Mouse (Mus musculus) thymus, postnatal 36 days (tissue): ENCODE results near the gene Fbxl17.

Experiments
- DNase-seq, 2 experiments: peaks; one replicate each; pipeline ENCODE4 v3.0.0; 2022; ENCODE audit warnings: mixed read lengths in 2 of 2

Gene Fbxl17

GRCm38 (mm10) chr17:63326227-63326626, 173.6 kb downstream of the Fbxl17 start:
- DNase-seq: no peak

- DNase-seq: no peak
Observed at GRCm38 (mm10) chr17:63324672-63325071, 175.1 kb downstream of the Fbxl17 start.

DNA sequence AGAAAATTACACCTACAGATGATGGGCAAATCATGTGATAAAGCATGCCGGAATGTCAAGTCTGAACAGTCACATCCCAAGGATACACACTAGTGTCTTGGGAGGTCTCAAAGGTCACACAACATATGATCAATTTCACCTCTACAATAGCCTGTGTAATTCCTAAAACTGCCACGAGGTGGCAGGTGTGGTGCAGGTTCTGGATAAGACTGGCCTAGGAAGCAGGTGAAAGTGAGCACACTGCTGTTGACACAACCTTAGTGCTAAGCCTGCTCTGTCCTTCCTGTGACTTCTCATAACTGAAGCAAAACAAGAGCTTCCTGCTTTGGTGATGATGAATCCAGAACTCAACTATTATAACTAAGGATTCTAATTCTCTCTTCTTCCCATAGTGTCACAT, 175.8 kb downstream of the Fbxl17 start:
- DNase-seq: peak; percentile 62 to 72

DNA sequence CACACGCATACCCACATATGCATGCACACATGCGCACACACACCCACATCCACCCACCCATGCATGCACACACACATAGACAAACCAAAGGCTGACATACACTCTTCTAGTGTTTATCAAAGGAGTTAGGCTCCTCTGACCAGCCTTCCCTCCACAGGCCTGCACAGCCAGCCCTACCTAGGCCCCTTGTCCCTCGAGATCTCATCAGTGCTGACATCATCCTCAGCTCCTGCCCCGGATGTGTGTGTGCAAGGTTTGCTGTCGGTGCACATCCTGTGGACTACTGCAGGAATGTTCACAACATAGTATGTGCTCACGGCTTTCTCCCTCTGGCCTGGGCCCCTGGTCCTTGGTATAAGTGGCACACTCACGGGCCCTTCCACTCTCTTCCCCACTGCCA, 177.0 kb downstream of the Fbxl17 start:
- DNase-seq: no peak

GRCm38 (mm10) chr17:63321290-63321689, 178.5 kb downstream of the Fbxl17 start:
- DNase-seq: no peak

DNA sequence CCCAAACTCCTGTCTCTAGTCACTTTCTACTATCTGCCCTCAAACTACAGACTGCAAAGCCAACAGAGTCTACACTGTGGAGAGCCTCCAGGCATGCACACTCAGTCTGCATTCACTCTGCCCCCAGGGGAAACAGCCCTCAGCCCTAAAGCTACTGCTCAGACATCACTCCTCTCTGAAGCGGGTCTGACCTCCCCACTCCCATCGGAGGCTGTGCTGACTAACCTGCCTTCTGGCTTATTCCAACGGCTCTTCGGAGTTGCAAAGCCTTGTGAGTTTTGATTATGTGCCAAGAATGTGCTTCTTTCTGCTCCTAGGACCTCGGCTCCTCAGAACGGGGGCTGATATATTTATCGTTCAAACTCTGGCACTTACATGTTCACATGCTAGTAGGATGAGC, 182.3 kb downstream of the Fbxl17 start:
- DNase-seq: no peak

DNA sequence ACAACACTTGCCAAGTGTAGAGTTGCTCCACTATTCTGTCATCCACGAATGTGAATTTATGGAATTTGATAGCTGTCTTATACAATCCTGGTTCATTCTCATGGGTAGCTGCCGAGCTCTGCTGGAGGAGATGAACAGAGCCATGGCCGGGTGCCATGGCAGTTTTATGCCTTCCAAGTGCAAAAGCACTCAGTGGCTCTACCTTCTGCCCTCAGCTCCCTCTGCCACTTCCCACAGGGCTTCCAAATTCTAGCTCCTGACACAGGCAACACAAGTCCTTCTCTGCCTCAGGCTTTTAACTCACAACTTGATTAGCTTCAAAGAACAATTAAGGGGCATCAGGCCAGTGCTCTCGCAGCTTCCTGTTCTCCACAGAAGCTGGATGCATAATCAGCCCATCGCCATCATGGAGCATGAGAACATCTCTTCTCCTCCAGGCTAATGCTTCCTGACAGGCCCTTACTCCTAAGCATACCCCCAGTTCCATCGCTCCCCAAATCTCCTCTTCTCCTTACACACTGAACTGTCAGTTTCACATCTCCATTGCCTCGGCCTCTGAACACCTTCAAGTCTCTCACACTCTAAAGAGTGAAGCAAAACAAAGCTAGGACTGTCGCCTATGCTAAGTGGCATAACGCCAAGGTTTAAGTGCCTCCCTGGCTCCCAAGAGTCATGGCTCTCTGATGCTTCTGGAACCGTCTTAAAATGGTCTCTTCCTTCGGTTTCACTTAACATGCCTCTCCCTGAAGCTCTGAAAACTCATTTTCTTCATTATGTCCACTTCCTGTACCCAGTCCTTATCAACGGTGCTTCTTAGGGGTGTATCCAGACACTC, 184.0 kb downstream of the Fbxl17 start:
- DNase-seq: no peak

- DNase-seq: no peak
Observed at GRCm38 (mm10) chr17:63312804-63313203, 187.0 kb downstream of the Fbxl17 start.

DNA sequence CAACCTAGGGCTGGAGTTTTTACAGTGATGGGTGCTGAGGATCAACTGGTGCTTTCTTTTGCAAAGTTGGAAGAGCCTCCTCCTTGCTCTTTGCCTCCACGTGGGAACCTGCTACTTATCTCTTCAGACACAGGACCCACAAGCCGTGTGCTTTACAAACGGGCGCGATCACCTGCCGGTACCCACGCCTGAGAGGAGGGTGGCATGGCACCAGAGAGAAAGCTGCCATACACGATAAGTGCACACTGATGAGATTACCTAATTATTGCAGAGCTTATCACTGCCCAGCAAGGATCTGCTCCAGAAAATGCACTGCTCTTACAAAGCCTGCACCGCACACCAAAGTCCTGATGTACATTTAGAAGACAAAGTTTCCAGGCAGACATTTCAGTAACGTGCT, 187.5 kb downstream of the Fbxl17 start:
- no peak for DNase-seq

DNA sequence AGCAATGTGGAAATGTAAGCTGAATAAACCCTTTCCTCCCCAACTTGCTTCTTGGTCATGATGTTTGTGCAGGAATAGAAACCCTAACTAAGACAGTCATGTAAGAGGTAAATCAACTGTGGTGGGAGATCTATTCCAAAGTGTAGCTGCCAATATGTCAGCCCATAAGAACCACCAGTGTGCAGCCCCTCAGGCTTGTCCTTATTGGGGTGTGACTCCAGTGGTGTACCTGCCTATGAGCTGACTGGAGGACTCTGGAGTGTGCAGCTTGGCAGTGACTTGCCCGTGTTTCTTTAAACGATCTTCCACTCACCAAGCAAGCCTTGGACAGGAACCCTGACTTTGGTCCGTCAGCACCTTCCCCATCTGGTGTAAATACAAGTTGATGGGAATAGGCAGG, 188.2 kb downstream of the Fbxl17 start:
- no peak for DNase-seq

DNA sequence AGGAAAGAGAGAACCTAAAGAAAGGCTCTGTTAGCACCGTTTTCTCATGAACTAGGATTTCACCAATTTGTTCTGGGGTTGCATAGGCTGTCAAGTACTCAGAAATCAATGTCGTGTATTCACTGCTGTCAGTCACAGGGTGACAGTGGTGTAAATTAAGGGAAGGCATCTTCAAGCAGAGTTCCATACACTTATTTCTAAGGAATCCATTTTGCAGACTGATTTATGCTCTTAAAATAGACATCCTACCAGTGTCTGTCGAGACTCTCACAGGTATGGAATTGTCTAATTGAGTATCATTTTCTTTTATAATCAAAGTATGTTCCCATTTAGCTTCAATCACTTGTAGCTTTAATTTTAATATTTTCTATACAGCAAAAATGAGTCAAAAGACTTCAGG, 189.8 kb downstream of the Fbxl17 start:
- no peak for DNase-seq

DNA sequence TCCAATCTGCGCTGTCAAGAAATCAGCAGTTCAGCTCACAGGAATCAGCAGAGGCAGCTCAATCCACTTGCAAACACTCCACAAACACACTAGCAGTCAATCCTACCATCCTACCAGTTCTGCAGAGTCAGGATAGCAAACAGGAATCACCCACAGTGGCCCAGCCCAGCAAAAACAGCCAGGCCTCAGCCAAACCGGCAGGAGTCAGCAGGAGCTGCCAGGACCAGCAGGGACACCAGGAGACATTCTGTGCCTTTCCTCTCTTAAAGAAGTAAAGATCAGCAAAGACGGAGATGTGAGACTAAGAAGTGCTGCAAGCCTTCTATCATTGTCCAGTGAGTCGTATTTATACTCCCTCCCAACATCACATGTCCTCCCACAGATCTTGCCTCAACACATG, 196.0 kb downstream of the Fbxl17 start:
- no peak for DNase-seq

DNA sequence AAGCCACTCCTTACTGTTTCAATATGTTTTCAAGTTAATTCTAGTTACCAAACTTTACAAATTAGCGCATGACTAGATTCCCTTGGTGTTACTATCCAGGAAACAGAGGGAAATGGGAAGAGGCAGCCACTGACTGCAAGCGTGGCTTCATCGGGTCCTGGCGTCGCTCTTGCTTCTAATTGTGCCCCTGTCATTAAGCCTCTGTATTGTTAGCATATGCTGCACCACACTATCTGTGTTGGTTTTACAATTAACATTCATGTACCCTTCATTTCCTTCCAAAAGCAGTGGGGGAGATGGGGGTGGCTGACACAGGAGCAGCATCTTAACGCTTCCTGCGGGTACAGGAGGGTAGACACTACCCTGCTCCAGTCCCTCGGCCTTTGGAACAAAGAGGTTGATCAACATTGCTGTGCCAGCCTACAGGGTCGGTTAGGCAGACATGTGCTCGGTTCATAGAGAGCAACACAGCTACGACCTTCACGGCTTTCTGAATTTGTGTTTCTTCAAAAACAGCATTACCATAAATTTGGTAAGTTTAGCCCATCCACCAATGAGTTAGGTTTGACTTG, 197.9 kb downstream of the Fbxl17 start:
- DNase-seq: no peak

DNA sequence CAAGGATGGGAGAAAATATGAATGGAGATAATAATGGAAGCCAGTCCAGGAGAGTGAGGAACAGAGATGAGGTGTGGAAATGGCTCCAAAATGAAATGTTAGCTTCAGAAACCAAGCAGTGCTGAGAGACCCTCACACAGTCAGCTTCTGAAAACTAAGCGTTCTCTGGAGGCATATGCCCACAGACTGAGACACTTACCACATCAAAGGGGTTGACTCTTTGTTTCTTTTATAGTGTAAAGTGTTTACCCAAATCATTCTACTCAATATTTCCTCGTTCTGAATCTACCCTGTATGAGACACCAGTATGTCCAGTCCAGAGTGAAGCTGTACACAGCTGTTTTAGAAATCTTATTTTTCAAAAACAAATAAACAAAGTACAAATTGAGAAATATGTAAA, 204.3 kb downstream of the Fbxl17 start:
- DNase-seq: no peak

GRCm38 (mm10) chr17:63294961-63295360, 204.9 kb downstream of the Fbxl17 start:
- no peak for DNase-seq

- no peak for DNase-seq
Observed at GRCm38 (mm10) chr17:63293979-63294378, 205.8 kb downstream of the Fbxl17 start.

DNA sequence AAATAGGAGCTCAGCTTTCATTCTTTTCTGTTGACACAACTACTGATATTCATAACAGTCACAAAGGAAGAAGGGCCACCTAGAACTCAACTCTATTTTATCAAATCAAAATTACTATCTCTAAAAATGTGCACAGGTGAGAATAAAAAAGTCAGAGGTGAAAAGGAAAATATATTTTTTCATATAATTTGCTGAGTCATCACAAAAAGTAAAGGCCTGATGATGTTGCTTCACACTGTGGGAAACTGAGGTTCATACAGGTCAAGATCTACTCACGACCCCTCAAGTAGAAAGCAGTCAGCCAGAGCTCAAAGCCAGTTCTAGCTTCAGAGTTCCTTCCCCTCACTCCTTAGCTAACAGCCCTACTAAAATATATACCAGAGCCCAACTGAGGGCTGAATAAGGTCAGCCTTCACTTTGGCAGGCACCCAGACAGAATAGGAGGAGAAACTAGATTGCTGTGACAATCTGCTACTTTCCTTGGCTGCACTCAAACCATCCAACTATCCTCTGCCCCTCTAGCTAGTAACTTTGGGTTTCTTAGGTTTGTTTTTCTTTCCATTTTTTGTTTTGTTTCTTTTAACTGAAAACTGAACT, 210.4 kb downstream of the Fbxl17 start:
- no peak for DNase-seq

DNA sequence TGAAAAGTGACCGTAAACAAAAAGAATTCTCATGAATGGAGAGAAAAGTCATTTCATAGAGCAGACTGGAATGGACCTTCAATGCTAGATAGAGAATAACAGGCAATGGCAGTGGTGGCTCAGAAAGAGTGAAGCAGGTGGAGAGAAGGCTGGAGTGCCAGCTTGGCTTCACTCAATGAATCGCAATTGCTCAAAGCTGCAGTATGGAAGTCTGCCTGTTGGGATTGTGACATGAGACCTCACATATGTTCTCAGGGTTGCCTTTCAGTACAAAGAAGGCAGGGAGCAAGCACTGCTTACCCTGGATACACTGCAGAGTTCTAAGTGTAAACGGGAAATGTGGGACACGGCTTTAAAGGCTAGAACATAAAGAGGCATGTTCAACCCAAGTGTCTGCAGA, 211.0 kb downstream of the Fbxl17 start:
- no peak for DNase-seq

DNA sequence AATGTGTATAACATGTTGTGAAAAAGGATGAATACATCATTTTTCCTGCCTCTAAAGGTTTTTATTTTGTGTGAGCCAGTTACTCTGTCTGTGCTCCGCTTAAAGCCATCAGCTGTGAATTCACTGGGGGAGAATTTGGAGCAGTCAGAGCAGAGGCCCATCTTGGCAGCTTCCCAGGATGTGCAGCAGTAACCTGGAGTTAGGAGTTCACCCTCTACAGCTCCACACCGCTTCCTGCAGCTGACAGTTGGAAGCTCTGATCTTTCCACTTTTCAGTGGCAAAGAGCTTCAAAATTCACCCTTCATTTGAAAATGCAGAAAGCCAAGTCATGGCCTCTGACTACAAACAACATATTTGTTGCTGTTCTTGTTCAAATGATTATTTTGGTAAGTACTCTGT, 212.4 kb downstream of the Fbxl17 start:
- no peak for DNase-seq

DNA sequence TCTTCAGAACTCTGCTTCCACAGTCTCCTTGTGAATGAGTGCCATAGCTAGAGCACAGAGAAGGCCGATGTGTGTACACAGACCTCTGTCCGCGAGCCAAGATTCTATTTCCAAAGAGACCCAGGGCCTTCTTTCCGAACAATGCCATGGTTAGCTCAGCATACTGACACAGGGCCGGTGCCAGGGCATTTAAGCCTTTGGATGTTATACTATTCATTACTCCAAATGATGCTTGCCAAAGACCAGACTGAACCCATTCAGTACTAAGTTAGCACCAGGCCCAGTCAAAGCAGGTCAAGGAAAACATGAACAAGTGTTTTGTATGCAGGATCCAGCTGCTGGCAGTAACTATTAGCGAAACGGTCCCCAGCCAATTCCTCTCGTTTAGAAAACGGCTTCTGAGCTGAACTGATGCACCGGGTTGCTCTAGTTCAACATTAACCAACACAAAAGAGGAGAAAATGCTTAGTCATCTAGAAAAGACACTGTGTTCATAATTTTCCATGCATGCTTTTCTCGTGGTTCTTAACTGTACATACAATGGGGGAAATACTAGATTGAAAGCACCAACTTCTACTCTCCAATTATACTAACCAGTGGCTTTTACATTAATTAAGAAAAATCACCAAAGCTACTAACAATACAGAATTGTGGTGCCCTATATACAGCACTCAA, 214.4 kb downstream of the Fbxl17 start:
- no peak for DNase-seq

DNA sequence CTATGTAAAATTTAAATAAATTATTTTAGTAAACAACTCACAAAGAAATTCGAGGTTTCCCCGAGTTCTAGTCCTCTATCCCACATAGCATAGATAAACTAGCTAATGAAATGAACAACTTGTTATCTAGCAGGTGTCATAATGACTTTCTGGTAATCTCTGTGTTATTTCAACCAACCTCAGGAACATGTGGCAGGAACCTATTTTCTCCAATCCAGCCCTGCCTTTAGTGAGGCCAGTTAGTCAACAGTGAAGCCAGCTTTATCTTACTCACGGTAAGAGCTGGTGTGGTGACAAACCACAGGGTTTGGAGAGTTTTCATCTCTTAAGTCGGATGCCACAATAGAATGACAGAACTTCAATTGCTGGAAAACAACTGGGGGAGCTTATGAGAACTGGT, 215.7 kb downstream of the Fbxl17 start:
- DNase-seq: no peak

DNA sequence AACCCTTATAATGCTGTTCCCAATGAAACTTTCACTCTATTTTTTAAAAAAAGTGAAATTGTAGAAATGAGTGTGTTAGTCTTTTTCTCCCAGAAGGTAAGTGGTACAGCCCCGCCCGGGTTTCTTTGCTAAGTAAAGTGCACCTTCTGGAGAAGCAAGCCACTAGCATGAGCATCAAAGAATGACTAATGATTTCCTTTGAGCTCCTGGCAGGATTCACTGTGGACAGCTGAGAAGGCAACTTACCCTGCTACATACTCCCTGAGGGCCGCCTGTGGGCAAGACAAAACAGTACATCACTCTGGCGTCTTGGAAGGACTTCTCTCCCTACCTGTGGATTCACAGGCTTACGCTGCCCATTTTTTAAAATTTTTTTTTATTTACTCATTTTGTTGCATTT, 217.8 kb downstream of the Fbxl17 start:
- no peak for DNase-seq

DNA sequence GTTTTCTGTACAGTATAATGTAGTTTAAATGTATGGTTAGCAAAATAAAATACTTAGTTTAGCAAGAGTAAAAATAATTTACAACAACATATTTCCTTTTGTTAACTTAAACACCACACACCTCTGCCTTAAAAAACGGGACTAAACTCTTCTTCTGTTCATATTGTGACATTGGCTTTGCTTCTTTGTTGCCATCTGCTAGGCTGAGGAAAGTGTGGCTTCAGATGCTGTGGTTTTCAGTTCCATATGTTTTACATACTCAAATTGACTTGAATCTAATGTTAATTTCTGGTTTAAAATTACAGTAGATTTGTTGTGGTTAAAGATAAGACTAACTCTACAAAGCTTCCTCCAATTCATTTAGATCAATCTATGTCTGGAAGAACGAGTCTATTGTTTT, 218.8 kb downstream of the Fbxl17 start:
- no peak for DNase-seq

DNA sequence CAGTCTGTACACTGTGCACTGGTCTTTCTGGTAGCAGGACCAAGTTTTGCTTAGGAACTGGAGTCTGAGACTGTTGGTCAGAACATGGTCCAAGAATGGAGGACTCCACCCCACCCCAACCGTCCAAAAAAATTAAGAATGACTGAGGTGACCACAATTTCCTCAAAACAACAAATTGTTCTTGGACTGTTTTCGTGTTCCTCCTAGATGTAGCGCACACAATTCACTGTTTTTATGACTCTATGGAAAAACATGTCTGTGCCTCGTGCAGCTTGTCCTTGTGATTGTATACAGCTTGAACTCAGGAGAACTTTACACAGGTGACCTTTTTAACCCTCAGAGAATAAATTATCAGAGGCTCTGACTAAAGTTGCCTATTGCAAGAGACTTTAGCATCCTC, 220.7 kb downstream of the Fbxl17 start:
- no peak for DNase-seq
